Mouse (Mus musculus): Measurements from ENCODE around the gene Prpf40b.

- TF ChIP-seq NANOG (IDR thresholded peaks at IDR 0.05; ENCODE audit: borderline replicate concordance, low read length) (no peak), CTCF (conservative IDR thresholded peaks at IDR 0.05; ENCODE audit: low read length) (no peak)
Measured at GRCm38 (mm10) chr15:99352306-99352705, 57.4 kb downstream of the Prpf40b start.

All from E14TG2a.4 (cell line).